28 mouse cellular contexts compared by ENCODE assay signal in genomic region chr12:76872767-76873316, GRCm38 (mm10). TPM values are rescaled to one million over a fixed set of nuclear protein-coding genes. Genes with fewer than 3 reads are reported as not detected.
DNase-seq lines count a peak whose midpoint lies in the region; ATAC-seq and TF ChIP-seq lines count a peak whose summit lies in the region.
"Had no signal": no experiment of that assay in that cellular context is flagged by ENCODE, and none has a peak within 500 bp of the region (broad histone marks: within the 10 kb centered on the region; RNA-seq: fewer than 3 reads in every experiment).

No protein-coding gene starts in this region.

- H3K27ac ChIP-seq in cerebellum, adult 2 months (ENCODE audit: insufficient read depth, low read length), result peak overlapping the region; percentile 7; the same call in 1 of the 2 replicates
- H3K27ac ChIP-seq in heart, embryonic 11.5 days (ENCODE audit: low read depth, low read length), result peak overlapping the region; percentile 22; the same call in 1 of the 2 replicates
- no peak overlapping the region for H3K27ac ChIP-seq in heart, adult 2 months
- H3K27ac ChIP-seq in heart, postnatal 0 days (ENCODE audit: low read depth), result no peak overlapping the region
- H3K27ac ChIP-seq: embryonic facial prominence, embryonic 10.5 days; embryonic facial prominence, embryonic 13.5 days; forebrain, embryonic 12.5 days; forebrain, embryonic 15.5 days; hindbrain, embryonic 14.5 days; hindbrain, postnatal 0 days had no signal

- peaks cover 34% of the 10 kb centered on the region for H3K4me1 ChIP-seq in cerebellum, adult 2 months (ENCODE audit: control insufficient read depth, insufficient read depth, low read length)
- H3K4me1 ChIP-seq in heart, embryonic 11.5 days (ENCODE audit: control insufficient read depth, insufficient read depth, low read length), result peaks cover 13% of the 10 kb centered on the region
- no peaks in the 10 kb centered on the region for H3K4me1 ChIP-seq in heart, adult 2 months (ENCODE audit: control insufficient read depth, insufficient read depth, low read length)
- peaks cover under 1% of the 10 kb centered on the region; the same call in 1 of the 2 replicates for H3K4me1 ChIP-seq in heart, postnatal 0 days (ENCODE audit: control insufficient read depth, insufficient read depth)
- H3K4me1 ChIP-seq: forebrain, embryonic 12.5 days; forebrain, embryonic 15.5 days had no signal

- no peaks in the 10 kb centered on the region for H3K36me3 ChIP-seq in heart, embryonic 11.5 days (ENCODE audit: control insufficient read depth, insufficient read depth, low read length)
- no peaks in the 10 kb centered on the region for H3K36me3 ChIP-seq in heart, adult 2 months (ENCODE audit: control insufficient read depth, insufficient read depth, low read length)
- H3K36me3 ChIP-seq in heart, postnatal 0 days (replicated peaks; ENCODE audit: control insufficient read depth, insufficient read depth, low read length), result 0 out of 2 replicates have a peak, but pooled peaks cover 12% of the 10 kb centered on the region

- no peaks in the 10 kb centered on the region for H3K27me3 ChIP-seq in cerebellum, adult 2 months (ENCODE audit: control insufficient read depth, insufficient read depth, low read length)
- no peaks in the 10 kb centered on the region for H3K27me3 ChIP-seq in heart, embryonic 11.5 days (ENCODE audit: control insufficient read depth, insufficient read depth, low read length)
- H3K27me3 ChIP-seq in heart, adult 2 months (ENCODE audit: control insufficient read depth, insufficient read depth, low read length), result no peaks in the 10 kb centered on the region
- no peaks in the 10 kb centered on the region for H3K27me3 ChIP-seq in heart, postnatal 0 days (ENCODE audit: control insufficient read depth, insufficient read depth, low read length)
- H3K27me3 ChIP-seq: embryonic facial prominence, embryonic 13.5 days; forebrain, embryonic 12.5 days; forebrain, embryonic 15.5 days had no signal

- H3K79me2 ChIP-seq in heart, adult 2 months (replicated peaks; ENCODE audit: control insufficient read depth, insufficient read depth, low read length), result no peaks in the 10 kb centered on the region

- DNase-seq in cerebellum, adult 2 months, result peak in 1 of 2 experiments; percentile 40
- no peak for DNase-seq in cerebellum, adult 9-10 months
- DNase-seq in heart, adult 2 months, result no peak
- DNase-seq in heart, postnatal 0 days (ENCODE audit: low spot score), result peak; percentile 41
- no peak for DNase-seq in heart, adult 9 months (ENCODE audit: low spot score in 2 of 2)
- DNase-seq in right cerebral cortex, postnatal 36 days (ENCODE audit: low spot score in 2 of 2), result no peak
- DNase-seq: adrenal gland, adult 8-10 months; adrenal gland, postnatal 25 days; B cell, adult 2 months; cerebellum, adult 8-10 months; cerebellum, postnatal 36 days; embryo, embryonic 11 days; gastrocnemius, postnatal 25 days; heart, adult 18-20 months; heart, postnatal 4 days; kidney, adult 18-20 months; kidney, adult 9 months had no signal

- ATAC-seq in heart, embryonic 11.5 days (replicated peaks; ENCODE audit: insufficient number of reproducible peaks, low FRiP score, low TSS enrichment), result no peak
- ATAC-seq in heart, postnatal 0 days (ENCODE audit: insufficient read depth, low read depth), result peak; percentile 78
- ATAC-seq: activated CD4-positive, CD25-positive, alpha-beta regulatory T cell, adult 4 months; forebrain, embryonic 15.5 days; hindbrain, postnatal 0 days; inflammation-experienced regulatory T-cells, adult 6 months; intestine, embryonic 16.5 days had no signal

- no peaks in the 10 kb centered on the region for H3K9me3 ChIP-seq in heart, embryonic 11.5 days (replicated peaks; ENCODE audit: control insufficient read depth, low read length)
- H3K9me3 ChIP-seq in heart, postnatal 0 days (replicated peaks; ENCODE audit: control insufficient read depth, low read length), result no peaks in the 10 kb centered on the region
- H3K9me3 ChIP-seq: embryonic facial prominence, embryonic 10.5 days; embryonic facial prominence, embryonic 13.5 days; forebrain, embryonic 12.5 days; forebrain, embryonic 15.5 days had no signal

- TF ChIP-seq POLR2A in cerebellum, adult 2 months (IDR thresholded peaks at IDR 0.05; ENCODE audit: borderline replicate concordance, insufficient read depth, low read length), result no peak
- no peak for TF ChIP-seq POLR2A in heart, adult 2 months (IDR thresholded peaks at IDR 0.05; ENCODE audit: insufficient read depth, low read depth, low read length)

- H3K4me2 ChIP-seq in heart, embryonic 11.5 days, result no peak overlapping the region
- H3K4me2 ChIP-seq in heart, postnatal 0 days (ENCODE audit: low read depth, low read length), result no peak overlapping the region
- H3K4me2 ChIP-seq: embryonic facial prominence, embryonic 13.5 days; forebrain, embryonic 12.5 days; forebrain, embryonic 15.5 days; hindbrain, embryonic 14.5 days had no signal

- no peak overlapping the region for H3K4me3 ChIP-seq in cerebellum, adult 2 months (replicated peaks; ENCODE audit: insufficient read depth, low read depth, low read length)
- H3K4me3 ChIP-seq in heart, embryonic 11.5 days (ENCODE audit: low read depth, low read length), result no peak overlapping the region
- H3K4me3 ChIP-seq in heart, adult 2 months, result no peak overlapping the region
- H3K4me3 ChIP-seq in heart, postnatal 0 days (ENCODE audit: low read depth, low read length), result no peak overlapping the region
- H3K4me3 ChIP-seq: embryonic facial prominence, embryonic 10.5 days; embryonic facial prominence, embryonic 13.5 days; erythroblast, embryonic 14.5 days; forebrain, embryonic 12.5 days; forebrain, embryonic 15.5 days had no signal

- 42% methylated on average over 7 of the region's 7 CpGs for WGBS in cerebellum, adult 2 months
- WGBS in heart, embryonic 11.5 days (ENCODE audit: insufficient replicate concordance), result 61% methylated on average over 7 of the region's 7 CpGs
- 74% methylated on average over 7 of the region's 7 CpGs for WGBS in heart, adult 2 months
- 48% methylated on average over 7 of the region's 7 CpGs for WGBS in heart, postnatal 0 days

- no peak overlapping the region for H3K9ac ChIP-seq in heart, embryonic 11.5 days (ENCODE audit: low read depth, low read length)
- H3K9ac ChIP-seq in heart, adult 2 months (ENCODE audit: low read depth, low read length), result no peak overlapping the region
- H3K9ac ChIP-seq in heart, postnatal 0 days (replicated peaks; ENCODE audit: low read depth, low read length), result no peak overlapping the region
- H3K9ac ChIP-seq: embryonic facial prominence, embryonic 13.5 days; forebrain, embryonic 12.5 days; forebrain, embryonic 15.5 days; hindbrain, embryonic 14.5 days had no signal

- no peak for TF ChIP-seq CTCF in cerebellum, adult 2 months (IDR thresholded peaks at IDR 0.05; ENCODE audit: borderline replicate concordance, insufficient read depth, low read depth, low read length)
- TF ChIP-seq CTCF in heart, adult 2 months (IDR thresholded peaks at IDR 0.05), result no peak
- no peak for TF ChIP-seq CTCF in heart, postnatal 0 days (IDR thresholded peaks at IDR 0.05; ENCODE audit: low read depth)

- TF ChIP-seq EP300 in heart, adult 2 months (IDR thresholded peaks at IDR 0.05; ENCODE audit: insufficient read depth, low read depth, low read length), result no peak
- 0 out of 2 replicates have a peak, but pooled peaks have one; percentile 51 for TF ChIP-seq EP300 in heart, postnatal 0 days (IDR thresholded peaks at IDR 0.05; ENCODE audit: low read depth)

- intact Hi-C loops in heart, adult 2 months (cut with DNase I), result no loop called here

RNA-seq across cellular contexts. Expression of gene Rab15, which starts 50.1 kb away (rescaled TPM):
- polyA plus RNA-seq in cerebellum, adult 2 months (2012; rRNA removed), result 108 and 109 TPM in 2 replicates
- 1.5 and 1.8 TPM in 2 replicates for polyA plus RNA-seq in heart, embryonic 11.5 days (2014; fragmentation: Nextera tagmentation; extraction: Ambion mirVana)
- total RNA-seq in heart, adult 2 months (2021), result under 1 TPM; 0.70 to 0.91 TPM
- 1.4 and 1.9 TPM in 2 replicates for polyA plus RNA-seq in heart, adult 2 months (2012; rRNA removed)
- 1.1 and 10.3 TPM in 2 replicates for total RNA-seq in heart, postnatal 0 days (2014; rRNA removed; ENCODE audit: low replicate concordance)
- polyA plus RNA-seq in heart, postnatal 0 days (2015; fragmentation: Nextera tagmentation; extraction: Ambion mirVana), result 1.6 and 1.7 TPM in 2 replicates
- polyA plus RNA-seq: activated CD4-positive, CD25-positive, alpha-beta regulatory T cell, adult 4 months; erythroblast, embryonic 14.5 days; inflammation-experienced regulatory T-cells, adult 6 months had no signal

Comparison
In these comparisons a context has a peak if more than half of its experiments do, and no peak if none do; other contexts are left out.
1. H3K27ac ChIP-seq: peak in cerebellum, adult 2 months (single experiment) and heart, embryonic 11.5 days (single experiment); none in heart, adult 2 months (single experiment) and heart, postnatal 0 days (single experiment).
2. RNA of gene Rab15, which starts 50.1 kb away (polyA plus RNA-seq): 108 to 109 TPM in cerebellum, adult 2 months; 1.6 to 1.7 TPM in heart, postnatal 0 days, 1.5 to 1.8 TPM in heart, embryonic 11.5 days and 1.4 to 1.9 TPM in heart, adult 2 months; every median in the first group is over 10 times any median in the second.